Mouse (Mus musculus) kidney, adult 2 months (tissue): ENCODE measurements around the gene Retreg3. TPM values are rescaled to one million over a fixed set of nuclear protein-coding genes. Genes with fewer than 3 reads are reported as not detected.
A peak's percentile ranks its signal among the peaks of the same experiment; 100 is the strongest.
"Not testable (repeated sequence)": the region's sequence is repeated elsewhere in the genome, so short reads cannot be mapped to it uniquely, and the experiment has no call there.

ENCODE experiments used
- DNase-seq: peaks from one replicate; pipeline ENCODE4 v3.0.0; 2021
- H3K27ac ChIP-seq: fragments of 200-500 bp; 2 replicates; pipeline ENCODE4 v1.5.1; 2012; ENCODE audit warnings: low read depth, low read length, control low read depth, inconsistent platforms; ENCODE audit not compliant: insufficient read depth
- H3K27me3 ChIP-seq: fragments of 200-500 bp; replicated peaks from 2 replicates; pipeline ENCODE4 v1.6.1; 2012; ENCODE audit warnings: mild to moderate bottlenecking, moderate library complexity, low read length, inconsistent platforms; ENCODE audit not compliant: control insufficient read depth, insufficient read depth
- H3K36me3 ChIP-seq: fragments of 200-500 bp; 2 replicates; pipeline ENCODE4 v1.6.1; 2012; ENCODE audit warnings: mild to moderate bottlenecking, moderate library complexity, low read length, inconsistent platforms; ENCODE audit not compliant: control insufficient read depth, insufficient read depth
- H3K4me1 ChIP-seq: fragments of 200-500 bp; 2 replicates; pipeline ENCODE4 v1.6.1; 2011; ENCODE audit warnings: low read length; ENCODE audit not compliant: control insufficient read depth, insufficient read depth
- H3K4me3 ChIP-seq: fragments of 200-500 bp; 2 replicates; pipeline ENCODE4 v1.5.1; 2011; ENCODE audit warnings: mild to moderate bottlenecking, low read depth, low read length, control low read depth; ENCODE audit not compliant: insufficient read depth
- CTCF ChIP-seq: fragments of 200-500 bp; conservative IDR thresholded peaks from 2 replicates; pipeline ENCODE4 v1.5.1; 2011; ENCODE audit warnings: low read depth, mild to moderate bottlenecking, control low read depth, low read length, moderate library complexity, mixed read lengths; ENCODE audit not compliant: insufficient read depth, insufficient read length
- POLR2A ChIP-seq: fragments of 200-500 bp; IDR thresholded peaks from one replicate; pipeline ENCODE4 v1.6.1; 2011; ENCODE audit warnings: low read depth, low read length, control low read depth
- WGBS: fragments of 180-500 bp; shearing (Covaris S2); methylation state at CpG from one replicate; pipeline ENCODE4 v1.1.7; 2018; 5-methylcytosine and 5-hydroxymethylcytosine counted together
- polyA plus RNA-seq: library from polyadenylated mRNA; depleted of rRNA; stranded (reverse); fragments of >200 nt; gene quantifications from 2 replicates; pipeline ENCODE4 v1.2.3, GENCODE M21; 2012

The Retreg3 gene
- polyA plus RNA-seq, 1 experiment, result 60.0 TPM

DNA sequence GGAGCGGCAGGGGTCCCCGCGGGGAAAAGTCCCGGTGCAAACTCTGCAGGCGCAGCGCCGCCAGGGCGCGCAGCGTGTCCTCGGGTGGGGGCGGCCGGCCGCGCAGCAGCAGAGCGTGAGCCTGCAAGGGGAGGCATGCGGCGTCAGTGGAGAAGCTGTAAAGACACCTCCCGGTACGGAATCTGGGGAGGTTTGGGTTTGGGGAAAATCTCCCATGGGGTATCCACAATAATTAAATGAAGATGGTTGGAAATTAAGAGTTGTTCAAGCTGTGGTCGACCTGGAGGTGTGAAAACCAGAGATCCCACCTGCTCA, 44.6 kb upstream of the Retreg3 start:
- no peak for DNase-seq

DNA sequence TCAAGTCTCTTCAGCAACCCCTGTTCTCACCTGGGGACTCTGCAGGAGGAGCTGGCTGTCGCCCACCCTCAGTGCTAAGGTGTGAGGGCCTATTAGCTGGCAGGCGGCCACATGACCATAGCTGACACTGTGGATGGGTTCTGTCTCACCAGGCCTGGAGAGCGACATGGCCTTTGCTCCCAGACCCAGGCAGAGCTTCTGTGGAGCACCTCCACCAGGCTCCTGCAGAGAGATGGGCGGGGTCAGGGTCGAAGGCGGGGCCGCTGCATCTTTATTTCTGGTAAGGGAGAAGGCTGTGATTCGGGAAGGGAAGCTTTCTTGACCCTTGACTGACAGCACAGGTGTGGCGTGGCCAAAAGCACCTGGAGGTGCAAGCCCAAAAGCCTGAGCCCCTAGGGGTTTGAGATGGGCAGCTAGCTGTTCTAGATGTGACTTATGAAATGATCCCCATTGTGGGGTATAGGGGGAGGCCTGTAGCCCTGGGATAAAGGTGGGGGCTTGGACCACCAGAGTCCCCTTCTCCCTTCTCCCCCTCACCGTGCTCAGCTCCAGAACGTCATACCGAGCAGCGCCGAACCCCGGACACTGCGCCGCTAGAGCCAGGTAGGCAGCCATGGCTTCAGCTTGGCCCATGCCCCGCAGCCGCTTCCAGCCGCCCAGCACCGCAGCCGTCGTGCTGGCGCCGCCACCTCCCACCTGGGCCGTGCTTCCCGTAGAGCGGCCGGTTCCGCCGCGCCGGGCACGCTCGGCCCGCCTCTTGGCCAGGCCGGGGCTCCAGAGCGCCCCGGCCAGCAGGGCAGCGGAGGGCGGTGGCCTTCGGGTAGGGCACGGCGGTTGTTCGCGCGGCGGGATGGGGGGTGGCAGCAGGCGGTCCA, 44.0 kb upstream of the Retreg3 start:
- peak; percentile 83 for DNase-seq
- WGBS, result 66% methylated on average over 49 of the region's 49 CpGs
- Histone ChIP-seq H3K4me3 (no peak overlapping the region), H3K27me3 (no peaks in the 10 kb centered on the region), H3K36me3 (peaks cover 4% of the 10 kb centered on the region; the same call in 1 of the 2 replicates), H3K4me1 (no peaks in the 10 kb centered on the region), H3K27ac (no peak overlapping the region)
- no peak for TF ChIP-seq POLR2A
- TF ChIP-seq CTCF, result no peak

More for the DNA sequence above, 44.6 kb upstream of the Retreg3 start:
- no peak for TF ChIP-seq CTCF
- no peak for TF ChIP-seq POLR2A
- Histone ChIP-seq H3K36me3 (peaks cover 4% of the 10 kb centered on the region; the same call in 1 of the 2 replicates), H3K4me1 (0 out of 2 replicates have a peak, but pooled peaks cover 3% of the 10 kb centered on the region), H3K27me3 (no peaks in the 10 kb centered on the region), H3K27ac (no peak overlapping the region), H3K4me3 (no peak overlapping the region)
- 77% methylated on average over 21 of the region's 21 CpGs for WGBS

DNA sequence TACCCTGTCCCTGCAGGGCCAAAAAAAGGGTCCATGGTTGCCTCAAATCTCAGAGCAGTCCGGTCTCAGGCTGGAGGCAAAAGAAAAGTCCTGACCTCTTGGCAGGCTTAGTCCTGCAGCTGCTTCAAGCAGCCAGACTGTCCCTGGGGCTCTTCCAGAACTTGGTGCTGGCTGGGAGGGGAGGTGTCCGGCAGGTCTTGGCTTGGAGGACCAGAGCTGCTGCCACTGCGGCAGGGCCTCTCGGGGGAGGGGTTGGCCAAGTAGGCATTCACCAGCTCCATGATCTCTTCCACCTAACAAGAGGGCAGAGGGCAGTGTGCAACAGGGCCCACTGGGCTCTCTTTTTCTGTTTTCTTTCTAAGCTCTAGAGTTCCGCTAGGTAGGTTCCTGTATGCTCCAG, 43.1 kb upstream of the Retreg3 start:
- TF ChIP-seq POLR2A, result no peak
- TF ChIP-seq CTCF, result no peak
- Histone ChIP-seq H3K36me3 (peaks cover 4% of the 10 kb centered on the region; the same call in 1 of the 2 replicates), H3K4me1 (no peaks in the 10 kb centered on the region), H3K4me3 (no peak overlapping the region), H3K27me3 (no peaks in the 10 kb centered on the region), H3K27ac (no peak overlapping the region)
- 49% methylated on average over 5 of the region's 5 CpGs for WGBS
- peak; percentile 86 for DNase-seq

DNA sequence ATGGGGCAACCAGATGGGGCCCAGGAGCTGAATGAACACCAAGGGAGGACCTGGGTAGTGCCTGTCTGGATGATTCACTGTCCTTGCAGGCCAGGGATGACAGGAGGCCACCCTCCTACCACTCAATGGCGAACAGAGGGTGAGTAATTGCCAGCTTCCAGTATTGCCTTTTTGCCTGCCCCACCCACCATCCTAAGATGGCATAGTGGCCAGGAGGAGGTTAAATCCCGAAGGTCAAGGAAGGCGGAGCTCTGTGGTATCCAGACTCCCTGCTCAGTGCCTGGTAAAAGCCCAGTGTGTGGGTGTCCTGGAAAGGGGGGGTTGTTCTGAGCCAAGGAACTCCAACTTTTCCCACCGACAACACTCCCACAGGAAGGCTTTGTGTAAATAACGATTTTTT, 42.6 kb upstream of the Retreg3 start:
- Histone ChIP-seq H3K27ac (no peak overlapping the region), H3K4me1 (no peaks in the 10 kb centered on the region), H3K36me3 (peaks cover 4% of the 10 kb centered on the region; the same call in 1 of the 2 replicates), H3K4me3 (no peak overlapping the region), H3K27me3 (no peaks in the 10 kb centered on the region)
- peak; percentile 17 for DNase-seq
- TF ChIP-seq CTCF, result no peak
- TF ChIP-seq POLR2A, result no peak
- WGBS, result 62% methylated on average over 5 of the region's 5 CpGs

DNA sequence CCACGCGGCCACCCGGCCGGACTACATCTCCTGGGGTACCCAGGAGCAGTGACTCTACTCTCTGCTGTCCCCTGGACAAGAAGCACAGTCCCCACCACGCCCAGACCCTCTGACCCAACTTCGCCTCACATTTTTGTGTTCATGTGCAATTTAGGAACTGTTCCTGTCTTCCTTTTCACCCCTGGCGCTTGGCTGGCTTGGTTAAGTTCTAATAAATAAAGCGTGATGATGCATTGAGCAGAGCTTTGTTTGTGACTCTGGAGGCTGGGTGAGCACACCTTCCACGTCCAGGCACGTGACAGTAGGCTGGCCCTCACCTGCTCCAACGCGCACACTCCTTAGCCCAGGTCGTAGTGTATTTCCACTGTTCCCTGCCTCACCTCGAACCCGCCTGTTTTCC, 41.9 kb upstream of the Retreg3 start:
- WGBS, result 94% methylated on average over 15 of the region's 15 CpGs
- TF ChIP-seq CTCF, result no peak
- TF ChIP-seq POLR2A, result no peak
- Histone ChIP-seq H3K36me3 (peaks cover 4% of the 10 kb centered on the region; the same call in 1 of the 2 replicates), H3K27ac (no peak overlapping the region), H3K4me3 (no peak overlapping the region), H3K4me1 (no peaks in the 10 kb centered on the region), H3K27me3 (no peaks in the 10 kb centered on the region)
- no peak for DNase-seq

DNA sequence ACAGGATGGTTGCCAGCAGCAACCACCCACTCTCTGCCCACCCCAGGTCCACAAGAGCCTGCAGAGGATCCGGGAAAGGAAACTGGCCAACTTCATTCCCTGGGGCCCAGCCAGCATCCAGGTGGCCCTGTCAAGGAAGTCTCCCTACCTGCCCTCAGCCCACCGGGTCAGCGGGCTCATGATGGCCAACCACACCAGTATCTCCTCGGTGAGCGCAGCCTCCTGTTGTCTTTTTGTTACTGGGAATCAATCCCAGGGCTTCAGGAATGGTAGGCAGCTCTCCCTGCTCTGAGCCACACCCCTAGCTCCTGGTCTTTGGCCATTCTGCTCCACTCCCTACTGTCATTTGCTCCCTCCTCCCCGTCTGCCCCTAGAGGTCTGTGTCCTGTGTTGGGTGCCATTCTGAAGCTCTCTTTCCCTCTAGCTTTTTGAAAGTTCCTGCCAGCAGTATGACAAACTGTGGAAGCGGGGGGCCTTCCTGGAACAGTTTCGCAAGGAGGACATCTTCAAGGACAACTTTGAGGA, 41.4 kb upstream of the Retreg3 start:
- not testable (repeated sequence) for H3K4me1 ChIP-seq, H3K36me3 ChIP-seq, H3K27ac ChIP-seq, DNase-seq, H3K27me3 ChIP-seq, H3K4me3 ChIP-seq
- 80% methylated on average over 8 of the region's 8 CpGs for WGBS

DNA sequence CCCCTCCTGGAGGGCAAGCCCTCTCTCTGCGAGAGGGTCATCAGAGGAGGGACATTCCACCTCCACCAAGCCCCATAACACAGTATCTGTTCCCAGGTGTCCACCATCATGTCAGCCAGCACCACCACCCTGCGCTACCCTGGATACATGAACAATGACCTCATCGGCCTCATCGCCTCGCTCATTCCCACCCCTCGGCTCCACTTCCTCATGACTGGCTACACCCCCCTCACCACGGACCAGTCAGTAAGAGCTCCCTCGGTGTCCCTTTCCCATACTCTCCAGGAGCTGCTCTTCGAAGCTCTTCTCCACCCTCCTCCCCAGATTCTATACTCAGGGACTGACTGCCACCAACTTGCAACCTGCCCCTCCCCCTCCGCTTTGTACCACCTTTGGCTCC, 40.5 kb upstream of the Retreg3 start:
- not testable (repeated sequence) for DNase-seq

More for the DNA sequence above, 40.5 kb upstream of the Retreg3 start:
- not testable (repeated sequence) for H3K4me3 ChIP-seq, H3K27me3 ChIP-seq, H3K36me3 ChIP-seq, H3K27ac ChIP-seq, H3K4me1 ChIP-seq
- WGBS, result 81% methylated on average over 10 of the region's 10 CpGs
